Mouse (Mus musculus) embryo, embryonic 10.5 days (tissue): ENCODE data around the gene Mog.
"Not testable (repeated sequence)": the region's sequence is repeated elsewhere in the genome, so short reads cannot be mapped to it uniquely, and the experiment has no call there.

ENCODE experiments used
- DNase-seq: peaks from one replicate; pipeline ENCODE4 v3.0.0-alpha.2; 2015; ENCODE audit warnings: low spot score

The Mog gene

GRCm38 (mm10) chr17:36994528-36994927 is 28.7 kb downstream of the Mog start:
- no peak for DNase-seq

- DNase-seq, result no peak
These were observed 29.4 kb downstream of the Mog start for GRCm38 (mm10) chr17:36993770-36994325.

GRCm38 (mm10) chr17:36992336-36993104 is 30.7 kb downstream of the Mog start:
- no peak for DNase-seq

- not testable (repeated sequence) for DNase-seq
These were observed 32.6 kb downstream of the Mog start for GRCm38 (mm10) chr17:36990630-36991029.

- DNase-seq, result no peak
These were observed 33.8 kb downstream of the Mog start, which contains the start of gene H2-M5 for GRCm38 (mm10) chr17:36989437-36989836. Gene H2-M5, minus strand, starts transcription at chr17:36989537.

- DNase-seq, result no peak
These were observed 34.7 kb downstream of the Mog start for GRCm38 (mm10) chr17:36988475-36988874.

- peak; percentile 15 for DNase-seq
These were observed 40.7 kb downstream of the Mog start for GRCm38 (mm10) chr17:36982253-36983155.

GRCm38 (mm10) chr17:36981845-36982244 is 41.4 kb downstream of the Mog start:
- peak; percentile 55 for DNase-seq

GRCm38 (mm10) chr17:36981221-36981813 is 41.9 kb downstream of the Mog start, which contains the start of gene 2410137M14Rik:
Gene 2410137M14Rik, minus strand, starts transcription at chr17:36981237.
- peak; percentile 17 for DNase-seq

GRCm38 (mm10) chr17:36973271-36973787 is 49.9 kb downstream of the Mog start:
- DNase-seq, result no peak

- DNase-seq, result no peak
These were observed 50.4 kb downstream of the Mog start for GRCm38 (mm10) chr17:36972791-36973190.

GRCm38 (mm10) chr17:36971172-36971850 is 51.9 kb downstream of the Mog start:
- DNase-seq, result no peak

GRCm38 (mm10) chr17:36970316-36970890 is 52.8 kb downstream of the Mog start:
- no peak for DNase-seq

GRCm38 (mm10) chr17:36966875-36967274 is 56.3 kb downstream of the Mog start:
- no peak for DNase-seq

- no peak for DNase-seq
These were observed 62.1 kb downstream of the Mog start for GRCm38 (mm10) chr17:36961125-36961524.
